Mouse (Mus musculus): ENCODE data around the gene Nosip.

DNA sequence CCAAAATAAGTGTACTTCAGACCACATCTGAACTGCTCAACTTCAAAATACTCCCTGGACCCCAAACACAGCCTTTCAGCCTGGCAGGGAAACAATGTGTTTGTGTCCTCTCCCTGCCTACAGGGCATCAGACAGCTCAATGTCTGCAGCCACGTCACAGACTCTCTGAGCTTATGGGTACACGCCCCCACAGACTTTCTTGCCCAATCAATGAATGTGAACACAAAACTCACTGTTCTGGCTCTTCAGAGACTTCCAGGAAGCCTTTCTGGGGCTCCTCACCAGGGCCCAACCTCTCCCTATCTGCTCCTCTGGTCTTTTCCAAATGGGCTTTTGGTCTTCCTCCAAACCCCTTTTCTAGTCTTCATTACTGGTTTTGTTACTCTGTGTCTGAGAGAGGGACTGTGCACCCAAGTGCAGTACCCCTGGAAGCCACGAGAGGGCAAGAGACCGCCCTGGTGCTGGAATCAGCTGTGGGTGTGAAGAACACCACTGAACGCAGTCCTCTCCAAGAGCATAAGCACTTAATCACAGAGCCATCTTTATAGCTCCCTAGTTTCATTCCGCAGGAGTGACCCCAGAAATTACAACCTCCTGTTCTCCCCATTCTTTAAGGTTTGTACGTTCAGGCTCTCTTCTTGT is 24.4 kb upstream of the Nosip start:
- TF ChIP-seq CTCF (IDR thresholded peaks at IDR 0.05; ENCODE audit: low read depth, low read length) (peak; percentile 82), POLR2A (IDR thresholded peaks at IDR 0.05; ENCODE audit: borderline replicate concordance, low read depth, low read length) (no peak)
